Mouse (Mus musculus): ENCODE results near the gene 2410137M14Rik.

- TF ChIP-seq CTCF (IDR thresholded peaks at IDR 0.05), result no peak
- no peak for TF ChIP-seq EP300 (IDR thresholded peaks at IDR 0.05)
Measured at GRCm38 (mm10) chr17:37003366-37003765, 22.3 kb upstream of the 2410137M14Rik start.
